Mouse (Mus musculus) heart, adult 11 months (tissue): ENCODE results near the gene Gm20824.
"Not testable (repeated sequence)": the region's sequence is repeated elsewhere in the genome, so short reads cannot be mapped to it uniquely, and the experiment has no call there.

ENCODE experiments used
- DNase-seq: peaks from one replicate; pipeline ENCODE4 v3.0.0; 2022

Gene Gm20824

DNA sequence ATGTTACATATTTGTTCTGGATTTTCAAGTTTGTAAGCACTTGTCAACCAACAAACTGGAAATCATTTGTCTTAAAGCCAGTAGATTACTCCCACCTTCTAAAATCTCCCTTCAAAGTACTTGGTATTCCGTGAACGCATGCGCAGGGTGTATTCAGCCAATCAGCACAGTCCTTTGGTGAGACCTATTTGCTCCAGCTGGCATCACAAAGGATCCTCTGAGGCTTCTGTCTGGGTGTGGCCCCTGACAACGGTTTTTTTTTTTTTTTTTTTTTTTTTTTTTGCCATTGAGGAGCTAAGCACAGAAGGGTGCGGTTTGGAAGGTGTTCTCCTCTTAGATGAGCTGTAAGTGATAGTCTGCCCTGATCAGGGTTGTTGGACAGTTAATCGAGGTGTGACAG, at the start of gene Gm20824:
Gene Gm20824, plus strand, starts transcription at position 301 of the 400 bp plus-strand sequence.
- not testable (repeated sequence) for DNase-seq
